Mouse (Mus musculus): ENCODE data around the gene Cd63. TPM values are rescaled to one million over a fixed set of nuclear protein-coding genes. Genes with fewer than 3 reads are reported as not detected.

The Cd63 gene
- 100 to 1,000 TPM; 103 to 142 TPM for total RNA-seq (2021)
- long read RNA-seq, experiment 1, transcript Cd63-201 (8 exons, 1,063 nt), result major isoform, 169 of 197 reads
- long read RNA-seq, experiment 1, partial matches to known transcripts, result 25 of 197 reads
- long read RNA-seq, experiment 1, other reads (novel, unspliced or antisense), result 1 of 197 reads
- long read RNA-seq, experiment 2, transcript Cd63-201 (8 exons, 1,063 nt), result major isoform, 122 of 140 reads
- long read RNA-seq, experiment 2, partial matches to known transcripts, result 17 of 140 reads
- long read RNA-seq, experiment 2, other reads (novel, unspliced or antisense), result 0 of 140 reads

GRCm38 (mm10) chr10:128900698-128901097, at the start of gene Cd63:
TSS of gene Cd63 (plus strand) at chr10:128900989.
- no peak for DNase-seq

GRCm38 (mm10) chr10:128861176-128861575, 39.6 kb upstream of the Cd63 start:
- DNase-seq, result no peak

GRCm38 (mm10) chr10:128866042-128866441, 34.7 kb upstream of the Cd63 start:
- no peak for DNase-seq

- DNase-seq, result no peak
Observed at GRCm38 (mm10) chr10:128866518-128866917, 34.3 kb upstream of the Cd63 start.

- DNase-seq, result no peak
Observed at GRCm38 (mm10) chr10:128870341-128870740, 30.4 kb upstream of the Cd63 start.

GRCm38 (mm10) chr10:128878291-128878690, 22.5 kb upstream of the Cd63 start:
- no peak for DNase-seq

GRCm38 (mm10) chr10:128878811-128879210, 22.0 kb upstream of the Cd63 start:
- no peak for DNase-seq

- no peak for DNase-seq
Observed at GRCm38 (mm10) chr10:128882067-128882466, 18.7 kb upstream of the Cd63 start.

- DNase-seq, result no peak
Observed at GRCm38 (mm10) chr10:128888941-128889827, 11.6 kb upstream of the Cd63 start.

GRCm38 (mm10) chr10:128889846-128890245, 10.9 kb upstream of the Cd63 start:
- no peak for DNase-seq

- DNase-seq, result no peak
Observed at GRCm38 (mm10) chr10:128890383-128891295, 10.2 kb upstream of the Cd63 start.

GRCm38 (mm10) chr10:128891296-128892094, 9.3 kb upstream of the Cd63 start, which contains the start of gene Gdf11:
TSS of gene Gdf11 (minus strand) at chr10:128891718.
- DNase-seq, result peak; percentile 61

GRCm38 (mm10) chr10:128892246-128892645, 8.5 kb upstream of the Cd63 start:
- no peak for DNase-seq

- no peak for DNase-seq
Observed at GRCm38 (mm10) chr10:128895437-128895836, 5.4 kb upstream of the Cd63 start.

- no peak for DNase-seq
Observed at GRCm38 (mm10) chr10:128895952-128896693, 4.7 kb upstream of the Cd63 start.

GRCm38 (mm10) chr10:128896807-128897206, 4.0 kb upstream of the Cd63 start:
- DNase-seq, result no peak

GRCm38 (mm10) chr10:128897501-128897900, 3.3 kb upstream of the Cd63 start:
- no peak for DNase-seq

GRCm38 (mm10) chr10:128899759-128900490, 864 bp upstream of the Cd63 start:
- no peak for DNase-seq

GRCm38 (mm10) chr10:128901409-128901808, 620 bp downstream of the Cd63 start:
- DNase-seq, result no peak
